Mouse (Mus musculus): ENCODE results near the gene Catsperg1. TPM values are rescaled to one million over a fixed set of nuclear protein-coding genes. Genes with fewer than 3 reads are reported as not detected.
"Not testable (repeated sequence)": the region's sequence is repeated elsewhere in the genome, so short reads cannot be mapped to it uniquely, and the experiment has no call there.

Gene Catsperg1
- total and polyA plus RNA-seq, 3 experiments, result 0.68 to 2.0 (median 0.93) TPM

DNA sequence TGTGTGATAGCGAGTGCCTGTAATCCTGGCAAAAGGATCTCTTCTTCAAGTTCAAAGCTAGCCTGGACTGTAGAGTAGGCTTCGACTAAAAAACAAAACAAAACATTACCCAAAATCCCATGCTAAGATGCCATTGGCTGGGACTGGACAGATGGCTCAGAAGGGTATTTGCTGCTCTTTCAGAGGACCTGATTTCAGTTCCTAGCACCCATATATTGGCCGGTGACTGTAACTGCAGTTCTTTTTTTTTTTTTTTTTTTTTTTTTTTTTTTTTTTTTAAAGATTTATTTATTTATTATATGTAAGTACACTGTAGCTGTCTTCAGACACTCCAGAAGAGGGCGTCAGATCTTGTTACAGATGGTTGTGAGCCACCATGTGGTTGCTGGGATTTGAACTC is 74.6 kb downstream of the Catsperg1 start:
- H3K36me3 ChIP-seq (replicated peaks in 1 of 2; ENCODE audit: control insufficient read depth in 1 of 2, insufficient read depth in 1 of 2, low read length in 1 of 2); H3K4me3 ChIP-seq (replicated peaks in 1 of 3; ENCODE audit: low read depth in 2 of 3, low read length in 2 of 3, poor library complexity in 1 of 3); H3K27ac ChIP-seq (ENCODE audit: insufficient read depth, low read depth); in situ Hi-C loops (cut with MboI; ENCODE audit: low pct_ligation_motif_present, low pct_unique_long_range_greater_than_20kb, low sequenced_read_pairs); H3K79me2 ChIP-seq (replicated peaks; ENCODE audit: control insufficient read depth, extremely low read depth, insufficient read depth, poor library complexity, severe bottlenecking); H3K9me3 ChIP-seq (replicated peaks; ENCODE audit: low read length); dilution Hi-C loops (cut with MboI; ENCODE audit: extremely low pct_ligation_motif_present, extremely low pct_unique_long_range_greater_than_20kb, low sequenced_read_pairs); H3K9ac ChIP-seq (ENCODE audit: insufficient read depth, low read depth); H3K4me2 ChIP-seq (ENCODE audit: insufficient read depth, low read depth, poor library complexity, severe bottlenecking); DNase-seq (ENCODE audit: extremely low read depth); H3K27me3 ChIP-seq (replicated peaks): not testable (repeated sequence)
- peaks cover 12 to 49% of the 10 kb centered on the region in 2 experiments for H3K4me1 ChIP-seq (ENCODE audit: control insufficient read depth in 1 of 2, insufficient read depth in 2 of 2)
- TF ChIP-seq ZNF384 (IDR thresholded peaks at IDR 0.05; ENCODE audit: low read depth, low read length), result peak; percentile 54

DNA sequence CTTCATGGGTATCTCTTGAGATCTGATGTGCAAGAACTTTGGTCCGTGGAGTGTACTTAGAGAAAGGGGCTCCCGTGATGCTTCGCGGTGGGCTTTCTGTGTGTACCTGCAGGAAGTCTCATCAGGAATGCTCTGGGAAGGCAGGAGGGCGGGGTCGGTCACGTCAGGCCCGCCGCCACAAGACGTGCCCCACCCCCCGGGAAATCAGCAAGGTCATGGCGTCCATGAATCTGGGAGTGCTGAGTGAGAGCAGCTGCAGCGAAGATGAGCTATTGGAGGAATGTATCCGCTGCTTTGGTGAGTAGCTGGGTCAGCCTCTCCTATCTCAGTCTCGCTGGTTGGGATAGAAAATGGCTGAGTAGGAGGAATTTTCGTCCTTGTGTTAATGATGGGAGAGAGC is 76.4 kb downstream of the Catsperg1 start:
- no peak for TF ChIP-seq UBTF (IDR thresholded peaks at IDR 0.05; ENCODE audit: low read depth, low read length)
- TF ChIP-seq MXI1 (IDR thresholded peaks at IDR 0.05; ENCODE audit: low read depth, low read length), result no peak
- no peak for TF ChIP-seq POLR2AphosphoS2 (IDR thresholded peaks at IDR 0.05; ENCODE audit: low read depth, low read length)
- no peak for TF ChIP-seq JUND (conservative IDR thresholded peaks at IDR 0.05; ENCODE audit: low read depth, low read length)
- TF ChIP-seq POLR2A (IDR thresholded peaks at IDR 0.05; ENCODE audit: low read depth, low read length), result no peak
- no peak for TF ChIP-seq ZNF384 (IDR thresholded peaks at IDR 0.05; ENCODE audit: low read depth, low read length)
- no peak for TF ChIP-seq ELF1 (IDR thresholded peaks at IDR 0.05; ENCODE audit: low read depth, low read length)
- TF ChIP-seq E2F4 (IDR thresholded peaks at IDR 0.05; ENCODE audit: insufficient replicate concordance, low read depth, low read length), result no peak
- TF ChIP-seq MAFK (IDR thresholded peaks at IDR 0.05; ENCODE audit: insufficient replicate concordance, low read length), result no peak
- no peak for TF ChIP-seq JUN (IDR thresholded peaks at IDR 0.05; ENCODE audit: insufficient read depth, low read depth, low read length)
- TF ChIP-seq PAX5 (IDR thresholded peaks at IDR 0.05; ENCODE audit: low read length), result no peak
- no peak for TF ChIP-seq NRF1 (IDR thresholded peaks at IDR 0.05; ENCODE audit: low read depth, low read length)
- no peak for TF ChIP-seq USF1 (IDR thresholded peaks at IDR 0.05; ENCODE audit: low read depth, low read length)
- no peak for TF ChIP-seq HCFC1 (IDR thresholded peaks at IDR 0.05; ENCODE audit: low read depth, low read length)
- TF ChIP-seq GABPA (IDR thresholded peaks at IDR 0.05; ENCODE audit: insufficient replicate concordance, low read depth, low read length), result no peak
- no peak for TF ChIP-seq IRF4 (IDR thresholded peaks at IDR 0.05; ENCODE audit: low read depth, low read length)
- no peak for TF ChIP-seq MYC (IDR thresholded peaks at IDR 0.05; ENCODE audit: low read depth, low read length)
- TF ChIP-seq ZMIZ1 (IDR thresholded peaks at IDR 0.05; ENCODE audit: low read depth, low read length), result no peak
- dilution Hi-C loops (cut with MboI; ENCODE audit: extremely low pct_ligation_motif_present, extremely low pct_unique_long_range_greater_than_20kb, low sequenced_read_pairs), result no loop called here

More for the DNA sequence above, 76.4 kb downstream of the Catsperg1 start:
- DNase-seq (ENCODE audit: extremely low read depth), result no peak
- Histone ChIP-seq H3K4me1 (ENCODE audit: control insufficient read depth in 1 of 2, insufficient read depth in 2 of 2) (peaks cover 6 to 43% of the 10 kb centered on the region in 2 experiments), H3K36me3 (replicated peaks in 1 of 2; ENCODE audit: control insufficient read depth in 1 of 2, insufficient read depth in 1 of 2, low read length in 1 of 2) (peaks cover 0 to 3% of the 10 kb centered on the region in 2 experiments), H3K27ac (ENCODE audit: insufficient read depth, low read depth) (no peak overlapping the region), H3K27me3 (replicated peaks) (peaks cover 2% of the 10 kb centered on the region), H3K9me3 (replicated peaks; ENCODE audit: low read length) (no peaks in the 10 kb centered on the region), H3K9ac (ENCODE audit: insufficient read depth, low read depth) (no peak overlapping the region), H3K4me2 (ENCODE audit: insufficient read depth, low read depth, poor library complexity, severe bottlenecking) (no peak overlapping the region), H3K4me3 (replicated peaks in 1 of 3; ENCODE audit: low read depth in 2 of 3, low read length in 2 of 3, poor library complexity in 1 of 3) (no peak overlapping the region), H3K79me2 (replicated peaks; ENCODE audit: control insufficient read depth, extremely low read depth, insufficient read depth, poor library complexity, severe bottlenecking) (no peaks in the 10 kb centered on the region)
- in situ Hi-C loops (cut with MboI; ENCODE audit: low pct_ligation_motif_present, low pct_unique_long_range_greater_than_20kb, low sequenced_read_pairs), result no loop called here

Measured in CH12.LX (cell line).